Mouse (Mus musculus) heart, embryonic 11.5 days (tissue): ENCODE data around the gene 5330417H12Rik. TPM values are rescaled to one million over a fixed set of nuclear protein-coding genes. Genes with fewer than 3 reads are reported as not detected.

Experiments used
- ATAC-seq: fragments of 200-750 bp; cut with Nextera tagmentation; replicated peaks from 2 replicates; pipeline ENCODE4 v1.8.0; 2017; ENCODE audit warnings: moderate library complexity; ENCODE audit not compliant: insufficient number of reproducible peaks, low FRiP score, low TSS enrichment
- H3K27ac ChIP-seq: fragments of 300-500 bp; sonication (generic); 2 replicates; pipeline ENCODE4 v1.5.1; 2014; ENCODE audit warnings: mild to moderate bottlenecking, low read depth, low read length
- H3K27me3 ChIP-seq: fragments of 300-500 bp; sonication (generic); 2 replicates; pipeline ENCODE4 v1.6.1; 2014; ENCODE audit warnings: mild to moderate bottlenecking, low read length, mixed read lengths; ENCODE audit not compliant: control insufficient read depth, insufficient read depth
- H3K36me3 ChIP-seq: fragments of 300-500 bp; sonication (generic); 2 replicates; pipeline ENCODE4 v1.6.1; 2014; ENCODE audit warnings: mild to moderate bottlenecking, low read length, moderate library complexity, mixed read lengths; ENCODE audit not compliant: control insufficient read depth, insufficient read depth
- H3K4me1 ChIP-seq: fragments of 300-500 bp; sonication (generic); 2 replicates; pipeline ENCODE4 v1.6.1; 2014; ENCODE audit warnings: low read length; ENCODE audit not compliant: control insufficient read depth, insufficient read depth
- H3K4me2 ChIP-seq: fragments of 300-500 bp; sonication (generic); 2 replicates; pipeline ENCODE4 v1.6.1; 2014; ENCODE audit warnings: mild to moderate bottlenecking, moderate library complexity
- H3K4me3 ChIP-seq: fragments of 300-500 bp; sonication (generic); 2 replicates; pipeline ENCODE4 v1.5.1; 2014; ENCODE audit warnings: low read depth, low read length
- H3K9ac ChIP-seq: fragments of 300-500 bp; sonication (generic); 2 replicates; pipeline ENCODE4 v1.6.1; 2014; ENCODE audit warnings: mild to moderate bottlenecking, low read depth, low read length, moderate library complexity
- H3K9me3 ChIP-seq: fragments of 300-500 bp; sonication (generic); replicated peaks from 2 replicates; pipeline ENCODE4 v1.6.1; 2016; ENCODE audit warnings: low read length; ENCODE audit not compliant: control insufficient read depth
- WGBS: fragments of 180-500 bp; shearing (Covaris S2); extraction: QIAGEN DNeasy Blood & Tissue Kit; methylation state at CpG from one replicate; pipeline ENCODE4 v1.1.7; 2014; ENCODE audit not compliant: insufficient replicate concordance; 5-methylcytosine and 5-hydroxymethylcytosine counted together
- polyA plus RNA-seq: library from polyadenylated mRNA; unstranded; fragments of >200 nt; fragmentation: Nextera tagmentation; extraction: Ambion mirVana; gene quantifications from 2 replicates; pipeline ENCODE4 v1.2.1, GENCODE M21; 2014

5330417H12Rik gene
- polyA plus RNA-seq, 1 experiment from 2014 or later = not detected

DNA sequence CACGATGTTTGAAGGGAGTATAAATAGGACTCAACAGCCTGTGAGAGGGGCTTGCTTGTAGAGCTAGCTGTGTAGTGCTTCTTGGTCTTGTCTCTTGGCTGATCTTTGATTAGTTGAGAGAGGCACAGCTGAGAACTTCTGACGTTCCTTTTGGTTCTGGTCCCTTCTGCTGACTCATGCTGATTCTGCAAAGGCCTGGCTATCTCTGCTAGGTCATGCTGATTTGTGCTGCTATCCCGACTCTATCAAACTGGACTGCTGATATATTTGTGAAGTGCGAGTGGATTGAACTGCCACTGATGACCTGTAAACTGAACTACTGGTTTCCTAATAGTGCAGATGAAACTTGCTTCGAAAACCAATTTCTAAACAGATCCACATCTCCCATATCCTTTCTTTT lies 14.1 kb downstream of the 5330417H12Rik start:
- Histone ChIP-seq H3K9me3 (no peaks in the 10 kb centered on the region), H3K9ac (no peak overlapping the region), H3K27me3 (no peaks in the 10 kb centered on the region), H3K4me2 (no peak overlapping the region), H3K4me3 (no peak overlapping the region), H3K36me3 (no peaks in the 10 kb centered on the region), H3K27ac (no peak overlapping the region), H3K4me1 (no peaks in the 10 kb centered on the region)
- no peak for ATAC-seq
- 71% methylated on average over 5 of the region's 5 CpGs for WGBS

- H3K4me3 ChIP-seq = no peak overlapping the region
- WGBS = 82% methylated on average over 2 of the region's 2 CpGs
- ATAC-seq = no peak
- H3K9me3 ChIP-seq = no peaks in the 10 kb centered on the region
- no peaks in the 10 kb centered on the region for H3K4me1 ChIP-seq
- H3K27ac ChIP-seq = no peak overlapping the region
- H3K4me2 ChIP-seq = no peak overlapping the region
- no peaks in the 10 kb centered on the region for H3K36me3 ChIP-seq
- H3K27me3 ChIP-seq = no peaks in the 10 kb centered on the region
- H3K9ac ChIP-seq = no peak overlapping the region
Measured at GRCm38 (mm10) chr7:107609622-107610255, 15.2 kb downstream of the 5330417H12Rik start.

- no peaks in the 10 kb centered on the region for H3K9me3 ChIP-seq
- no peak overlapping the region for H3K9ac ChIP-seq
- H3K27ac ChIP-seq = no peak overlapping the region
- H3K27me3 ChIP-seq = no peaks in the 10 kb centered on the region
- WGBS = 84% methylated on average over 1 of the region's 1 CpGs
- no peak for ATAC-seq
- no peaks in the 10 kb centered on the region for H3K4me1 ChIP-seq
- H3K36me3 ChIP-seq = no peaks in the 10 kb centered on the region
- H3K4me3 ChIP-seq = no peak overlapping the region
- no peak overlapping the region for H3K4me2 ChIP-seq
Measured at GRCm38 (mm10) chr7:107607766-107608165, 17.2 kb downstream of the 5330417H12Rik start.

- WGBS = 91% methylated on average over 6 of the region's 6 CpGs
- Histone ChIP-seq H3K4me3 (no peak overlapping the region), H3K27ac (no peak overlapping the region), H3K27me3 (no peaks in the 10 kb centered on the region), H3K36me3 (no peaks in the 10 kb centered on the region), H3K9ac (no peak overlapping the region), H3K4me1 (no peaks in the 10 kb centered on the region), H3K4me2 (no peak overlapping the region), H3K9me3 (no peaks in the 10 kb centered on the region)
- no peak for ATAC-seq
Measured at GRCm38 (mm10) chr7:107602913-107603312, 22.0 kb downstream of the 5330417H12Rik start.

DNA sequence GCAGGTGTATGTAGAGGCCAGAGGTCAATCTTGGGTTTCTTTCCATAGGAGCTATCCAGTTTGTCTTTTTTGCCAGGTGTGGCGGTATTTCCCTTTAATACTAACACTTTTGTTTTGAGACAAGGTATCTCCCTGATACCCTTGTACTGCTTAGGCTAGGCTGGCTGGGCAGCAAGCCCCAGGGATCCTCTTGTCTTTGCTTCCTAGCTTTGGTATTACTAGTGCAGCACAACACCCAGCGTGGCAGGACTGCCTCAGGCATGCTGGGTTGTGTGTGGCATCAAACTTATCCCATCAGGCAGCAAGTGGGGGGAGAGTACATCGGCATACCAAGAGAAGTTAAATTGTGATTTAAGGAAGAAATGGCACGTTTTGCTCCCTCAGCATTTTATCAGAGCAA lies 22.5 kb downstream of the 5330417H12Rik start:
- WGBS = 83% methylated on average over 4 of the region's 4 CpGs
- no peak overlapping the region for H3K4me3 ChIP-seq
- H3K9me3 ChIP-seq = no peaks in the 10 kb centered on the region
- no peaks in the 10 kb centered on the region for H3K4me1 ChIP-seq
- ATAC-seq = no peak
- H3K27me3 ChIP-seq = no peaks in the 10 kb centered on the region
- no peak overlapping the region for H3K27ac ChIP-seq
- H3K36me3 ChIP-seq = no peaks in the 10 kb centered on the region
- no peak overlapping the region for H3K4me2 ChIP-seq
- no peak overlapping the region for H3K9ac ChIP-seq

- no peak overlapping the region for H3K4me2 ChIP-seq
- no peak overlapping the region for H3K9ac ChIP-seq
- no peak overlapping the region for H3K27ac ChIP-seq
- no peaks in the 10 kb centered on the region for H3K4me1 ChIP-seq
- 48% methylated on average over 5 of the region's 5 CpGs for WGBS
- H3K36me3 ChIP-seq = no peaks in the 10 kb centered on the region
- no peak for ATAC-seq
- no peaks in the 10 kb centered on the region for H3K9me3 ChIP-seq
- H3K4me3 ChIP-seq = no peak overlapping the region
- no peaks in the 10 kb centered on the region for H3K27me3 ChIP-seq
Measured at GRCm38 (mm10) chr7:107600651-107601050, 24.3 kb downstream of the 5330417H12Rik start.

DNA sequence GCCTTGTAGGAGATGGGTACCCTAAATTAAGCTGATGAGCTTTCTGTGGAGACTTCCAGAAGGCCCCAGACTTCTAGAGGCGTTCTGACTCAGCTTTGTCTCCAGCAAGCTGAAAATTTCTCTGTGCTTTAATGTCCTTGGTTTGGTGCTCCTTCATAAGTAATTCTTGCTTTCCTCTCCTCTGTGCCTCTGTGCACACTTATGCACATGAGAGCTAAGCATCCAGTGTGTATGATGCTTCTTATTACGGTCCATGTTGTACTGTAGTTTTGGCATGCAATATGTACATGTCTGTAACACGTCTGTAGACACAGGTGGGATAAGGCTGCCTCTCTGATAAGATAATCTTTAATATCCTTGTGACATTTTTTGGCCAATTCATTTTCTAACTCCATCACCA lies 27.0 kb downstream of the 5330417H12Rik start:
- 0 out of 2 replicates have a peak, but pooled peaks cover 5% of the 10 kb centered on the region for H3K4me1 ChIP-seq
- no peaks in the 10 kb centered on the region for H3K27me3 ChIP-seq
- no peak for ATAC-seq
- H3K9me3 ChIP-seq = no peaks in the 10 kb centered on the region
- H3K27ac ChIP-seq = no peak overlapping the region
- H3K4me2 ChIP-seq = no peak overlapping the region
- H3K9ac ChIP-seq = no peak overlapping the region
- H3K4me3 ChIP-seq = no peak overlapping the region
- WGBS = 65% methylated on average over 3 of the region's 3 CpGs
- no peaks in the 10 kb centered on the region for H3K36me3 ChIP-seq

DNA sequence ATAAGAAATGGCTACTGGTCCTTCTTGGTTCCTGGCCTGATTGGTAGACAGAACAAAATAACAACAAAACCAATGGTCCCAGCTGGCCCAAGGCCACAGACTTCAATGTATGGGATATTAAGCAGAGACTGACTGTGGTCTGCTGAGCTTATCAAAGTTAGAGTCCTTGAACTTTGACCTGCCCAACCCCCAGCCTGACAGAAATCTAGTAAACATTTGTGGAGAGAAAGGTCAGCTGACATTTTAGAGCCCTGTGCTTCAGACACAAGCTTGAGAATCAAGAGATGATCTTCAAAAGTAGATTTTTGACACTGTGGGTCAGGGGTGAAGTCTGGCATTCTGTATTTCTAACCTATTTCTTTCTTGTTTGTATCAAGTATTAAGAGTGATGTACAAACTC lies 28.2 kb downstream of the 5330417H12Rik start:
- Histone ChIP-seq H3K36me3 (no peaks in the 10 kb centered on the region), H3K9me3 (no peaks in the 10 kb centered on the region), H3K4me1 (0 out of 2 replicates have a peak, but pooled peaks cover 5% of the 10 kb centered on the region), H3K27ac (no peak overlapping the region), H3K4me2 (no peak overlapping the region), H3K9ac (no peak overlapping the region), H3K4me3 (no peak overlapping the region), H3K27me3 (no peaks in the 10 kb centered on the region)
- no peak for ATAC-seq

DNA sequence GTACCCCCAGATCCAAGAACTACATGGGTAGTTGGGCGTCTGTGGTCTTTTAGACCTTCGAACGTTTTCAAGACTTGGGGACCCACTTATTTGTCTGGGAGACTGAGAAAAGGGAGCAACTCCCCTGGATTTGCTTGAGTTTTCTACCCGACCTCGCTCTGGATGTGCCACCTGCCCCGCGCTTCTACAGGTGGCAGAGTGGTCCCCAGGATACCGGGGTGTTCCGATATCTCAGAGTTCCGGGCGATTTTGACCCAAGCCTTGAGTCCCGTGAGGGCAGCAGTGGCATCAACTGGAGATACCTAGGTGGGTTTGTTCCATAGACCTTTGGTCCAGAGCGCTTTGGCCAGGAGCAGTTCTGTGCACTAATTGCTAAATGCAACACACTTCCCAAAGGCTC lies 29.5 kb downstream of the 5330417H12Rik start:
- Histone ChIP-seq H3K36me3 (no peaks in the 10 kb centered on the region), H3K4me2 (peak overlapping the region; percentile 98), H3K27me3 (no peaks in the 10 kb centered on the region), H3K27ac (no peak overlapping the region), H3K4me1 (0 out of 2 replicates have a peak, but pooled peaks cover 5% of the 10 kb centered on the region), H3K4me3 (peak overlapping the region; percentile 64), H3K9me3 (no peaks in the 10 kb centered on the region), H3K9ac (peak overlapping the region; percentile 70)
- WGBS = 14% methylated on average over 13 of the region's 13 CpGs
- ATAC-seq = no peak
